Mouse (Mus musculus): ENCODE results near the gene Ikzf1.

Gene Ikzf1

GRCm38 (mm10) chr11:11717606-11718167 lies 32.9 kb downstream of the Ikzf1 start:
- in situ Hi-C loops (cut with MboI, MseI) = no loop called here

- in situ Hi-C loops (cut with MboI, MseI) = no loop called here
These were observed 34.9 kb downstream of the Ikzf1 start for GRCm38 (mm10) chr11:11719748-11720147.

GRCm38 (mm10) chr11:11725252-11725875 lies 40.6 kb downstream of the Ikzf1 start:
- in situ Hi-C loops (cut with MboI, MseI) = no loop called here

- in situ Hi-C loops (cut with MboI, MseI) = no loop called here
These were observed 41.2 kb downstream of the Ikzf1 start for GRCm38 (mm10) chr11:11725876-11726525.

- in situ Hi-C loops (cut with MboI, MseI) = no loop called here
These were observed 42.0 kb downstream of the Ikzf1 start for GRCm38 (mm10) chr11:11726807-11727276.

GRCm38 (mm10) chr11:11727936-11728556 lies 43.2 kb downstream of the Ikzf1 start:
- in situ Hi-C loops (cut with MboI, MseI) = no loop called here

GRCm38 (mm10) chr11:11729216-11729615 lies 44.4 kb downstream of the Ikzf1 start:
- in situ Hi-C loops (cut with MboI, MseI) = no loop called here

- in situ Hi-C loops (cut with MboI, MseI) = loop anchor here (5.0 kb wide), 1 partner anchor 168 kb away; no protein-coding TSS in a partner anchor
These were observed 45.3 kb downstream of the Ikzf1 start for GRCm38 (mm10) chr11:11730062-11730461.

GRCm38 (mm10) chr11:11731727-11732126 lies 46.9 kb downstream of the Ikzf1 start:
- in situ Hi-C loops (cut with MboI, MseI) = loop anchor here (5.0 kb wide), 1 partner anchor 169 kb away; no protein-coding TSS in a partner anchor

- in situ Hi-C loops (cut with MboI, MseI) = loop anchor here (5.0 kb wide), 1 partner anchor 171 kb away; no protein-coding TSS in a partner anchor
These were observed 48.4 kb downstream of the Ikzf1 start for GRCm38 (mm10) chr11:11732972-11733770.

- in situ Hi-C loops (cut with MboI, MseI) = loop anchor here (5.0 kb wide), 1 partner anchor 43 kb away; no protein-coding TSS in a partner anchor
These were observed 50.4 kb downstream of the Ikzf1 start for GRCm38 (mm10) chr11:11735155-11735554.

GRCm38 (mm10) chr11:11736948-11737347 lies 52.1 kb downstream of the Ikzf1 start:
- in situ Hi-C loops (cut with MboI, MseI) = loop anchor here (5.0 kb wide), 1 partner anchor 45 kb away; no protein-coding TSS in a partner anchor

GRCm38 (mm10) chr11:11737562-11737961 lies 52.8 kb downstream of the Ikzf1 start:
- in situ Hi-C loops (cut with MboI, MseI) = loop anchor here (5.0 kb wide), 1 partner anchor 45 kb away; no protein-coding TSS in a partner anchor

- in situ Hi-C loops (cut with MboI, MseI) = loop anchor here (5.0 kb wide), 1 partner anchor 47 kb away; no protein-coding TSS in a partner anchor
These were observed 54.3 kb downstream of the Ikzf1 start for GRCm38 (mm10) chr11:11739054-11739453.

- in situ Hi-C loops (cut with MboI, MseI) = no loop called here
These were observed 55.8 kb downstream of the Ikzf1 start for GRCm38 (mm10) chr11:11740603-11741002.

GRCm38 (mm10) chr11:11741574-11741973 lies 56.8 kb downstream of the Ikzf1 start:
- in situ Hi-C loops (cut with MboI, MseI) = no loop called here

- in situ Hi-C loops (cut with MboI, MseI) = no loop called here
These were observed 57.8 kb downstream of the Ikzf1 start for GRCm38 (mm10) chr11:11742626-11743025.

- in situ Hi-C loops (cut with MboI, MseI) = no loop called here
These were observed 59.4 kb downstream of the Ikzf1 start for GRCm38 (mm10) chr11:11744222-11744621.

GRCm38 (mm10) chr11:11751091-11751490 lies 66.3 kb downstream of the Ikzf1 start:
- in situ Hi-C loops (cut with MboI, MseI) = no loop called here

GRCm38 (mm10) chr11:11752859-11753258 lies 68.1 kb downstream of the Ikzf1 start:
- in situ Hi-C loops (cut with MboI, MseI) = no loop called here

- in situ Hi-C loops (cut with MboI, MseI) = no loop called here
These were observed 73.3 kb downstream of the Ikzf1 start for GRCm38 (mm10) chr11:11758121-11758520.
